Mouse (Mus musculus): Measurements from ENCODE around the gene Cdk11b. TPM values are rescaled to one million over a fixed set of nuclear protein-coding genes. Genes with fewer than 3 reads are reported as not detected.
"Not testable (repeated sequence)": the region's sequence is repeated elsewhere in the genome, so short reads cannot be mapped to it uniquely, and the experiment has no call there.

Cdk11b gene
- polyA plus RNA-seq, 1 experiment from 2014 or later: 57.2 TPM

GRCm38 (mm10) chr4:155669598-155670075, 45.0 kb downstream of the Cdk11b start:
- H3K4me2 ChIP-seq (ENCODE audit: low read length): peak overlapping the region; percentile 54
- WGBS: under 1% methylated on average over 8 of the region's 8 CpGs
- no peak overlapping the region for H3K27ac ChIP-seq (ENCODE audit: low read length)
- peak; percentile 52 for ATAC-seq
- no peak overlapping the region for H3K9ac ChIP-seq (ENCODE audit: low read depth, low read length)
- no peaks in the 10 kb centered on the region for H3K36me3 ChIP-seq (ENCODE audit: control insufficient read depth, insufficient read depth, low read length)
- H3K4me3 ChIP-seq (ENCODE audit: low read depth, low read length): peak overlapping the region; percentile 95
- H3K4me1 ChIP-seq (ENCODE audit: control insufficient read depth, insufficient read depth, low read length): peaks cover 16% of the 10 kb centered on the region
- H3K9me3 ChIP-seq (replicated peaks; ENCODE audit: control insufficient read depth, low read length, poor library complexity, severe bottlenecking): no peaks in the 10 kb centered on the region
- H3K27me3 ChIP-seq (ENCODE audit: control insufficient read depth, insufficient read depth, low read depth, low read length): no peaks in the 10 kb centered on the region

- H3K27ac ChIP-seq (ENCODE audit: low read length); H3K9me3 ChIP-seq (replicated peaks; ENCODE audit: control insufficient read depth, low read length, poor library complexity, severe bottlenecking); H3K27me3 ChIP-seq (ENCODE audit: control insufficient read depth, insufficient read depth, low read depth, low read length); H3K4me2 ChIP-seq (ENCODE audit: low read length); H3K36me3 ChIP-seq (ENCODE audit: control insufficient read depth, insufficient read depth, low read length); H3K9ac ChIP-seq (ENCODE audit: low read depth, low read length); H3K4me3 ChIP-seq (ENCODE audit: low read depth, low read length); ATAC-seq: not testable (repeated sequence)
- peaks cover 16% of the 10 kb centered on the region for H3K4me1 ChIP-seq (ENCODE audit: control insufficient read depth, insufficient read depth, low read length)
- 50% methylated on average over 4 of the region's 4 CpGs for WGBS
These were observed 45.6 kb downstream of the Cdk11b start for GRCm38 (mm10) chr4:155670236-155670635.

- 83% methylated on average over 2 of the region's 2 CpGs for WGBS
- no peak overlapping the region for H3K4me2 ChIP-seq (ENCODE audit: low read length)
- no peak overlapping the region for H3K4me3 ChIP-seq (ENCODE audit: low read depth, low read length)
- no peaks in the 10 kb centered on the region for H3K36me3 ChIP-seq (ENCODE audit: control insufficient read depth, insufficient read depth, low read length)
- no peaks in the 10 kb centered on the region for H3K27me3 ChIP-seq (ENCODE audit: control insufficient read depth, insufficient read depth, low read depth, low read length)
- ATAC-seq: no peak
- no peaks in the 10 kb centered on the region for H3K9me3 ChIP-seq (replicated peaks; ENCODE audit: control insufficient read depth, low read length, poor library complexity, severe bottlenecking)
- H3K27ac ChIP-seq (ENCODE audit: low read length): no peak overlapping the region
- H3K4me1 ChIP-seq (ENCODE audit: control insufficient read depth, insufficient read depth, low read length): peaks cover 11% of the 10 kb centered on the region
- no peak overlapping the region for H3K9ac ChIP-seq (ENCODE audit: low read depth, low read length)
These were observed 47.4 kb downstream of the Cdk11b start for GRCm38 (mm10) chr4:155672082-155672481.

DNA sequence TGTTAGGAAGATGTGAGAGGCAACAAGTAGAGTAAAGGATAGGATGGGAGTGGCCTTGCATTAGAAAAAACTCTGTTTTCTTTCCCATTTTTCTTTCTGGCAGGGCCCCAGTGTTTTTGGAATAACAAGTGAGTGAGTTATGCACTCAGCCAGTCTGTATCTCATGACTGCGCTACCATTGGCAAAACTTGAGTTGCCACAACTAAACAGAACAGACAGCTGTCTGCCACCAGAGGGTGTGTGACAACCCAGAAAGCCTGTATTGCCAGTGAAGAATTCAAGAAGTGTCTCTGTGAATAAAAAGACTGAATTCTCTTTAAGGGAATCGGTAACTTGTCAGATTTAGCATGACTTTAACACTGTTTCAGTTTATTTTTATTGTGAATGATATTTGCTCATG, 51.3 kb downstream of the Cdk11b start:
- no peaks in the 10 kb centered on the region for H3K36me3 ChIP-seq (ENCODE audit: control insufficient read depth, insufficient read depth, low read length)
- H3K4me3 ChIP-seq (ENCODE audit: low read depth, low read length): no peak overlapping the region
- H3K9me3 ChIP-seq (replicated peaks; ENCODE audit: control insufficient read depth, low read length, poor library complexity, severe bottlenecking): no peaks in the 10 kb centered on the region
- H3K27ac ChIP-seq (ENCODE audit: low read length): no peak overlapping the region
- H3K27me3 ChIP-seq (ENCODE audit: control insufficient read depth, insufficient read depth, low read depth, low read length): no peaks in the 10 kb centered on the region
- 83% methylated on average over 2 of the region's 2 CpGs for WGBS
- ATAC-seq: no peak
- no peak overlapping the region for H3K9ac ChIP-seq (ENCODE audit: low read depth, low read length)
- no peaks in the 10 kb centered on the region for H3K4me1 ChIP-seq (ENCODE audit: control insufficient read depth, insufficient read depth, low read length)
- no peak overlapping the region for H3K4me2 ChIP-seq (ENCODE audit: low read length)

GRCm38 (mm10) chr4:155683670-155684277, 59.1 kb downstream of the Cdk11b start:
- not testable (repeated sequence) for H3K27me3 ChIP-seq (ENCODE audit: control insufficient read depth, insufficient read depth, low read depth, low read length); H3K4me2 ChIP-seq (ENCODE audit: low read length); ATAC-seq; H3K9ac ChIP-seq (ENCODE audit: low read depth, low read length); H3K4me3 ChIP-seq (ENCODE audit: low read depth, low read length); H3K36me3 ChIP-seq (ENCODE audit: control insufficient read depth, insufficient read depth, low read length); H3K4me1 ChIP-seq (ENCODE audit: control insufficient read depth, insufficient read depth, low read length); H3K9me3 ChIP-seq (replicated peaks; ENCODE audit: control insufficient read depth, low read length, poor library complexity, severe bottlenecking); H3K27ac ChIP-seq (ENCODE audit: low read length)
- WGBS: 89% methylated on average over 15 of the region's 19 CpGs

GRCm38 (mm10) chr4:155687764-155688163, 63.1 kb downstream of the Cdk11b start:
- H3K4me3 ChIP-seq (ENCODE audit: low read depth, low read length); H3K9me3 ChIP-seq (replicated peaks; ENCODE audit: control insufficient read depth, low read length, poor library complexity, severe bottlenecking); ATAC-seq; H3K4me1 ChIP-seq (ENCODE audit: control insufficient read depth, insufficient read depth, low read length); H3K27me3 ChIP-seq (ENCODE audit: control insufficient read depth, insufficient read depth, low read depth, low read length); H3K4me2 ChIP-seq (ENCODE audit: low read length); H3K9ac ChIP-seq (ENCODE audit: low read depth, low read length); H3K27ac ChIP-seq (ENCODE audit: low read length); H3K36me3 ChIP-seq (ENCODE audit: control insufficient read depth, insufficient read depth, low read length): not testable (repeated sequence)
- 87% methylated on average over 4 of the region's 4 CpGs for WGBS

DNA sequence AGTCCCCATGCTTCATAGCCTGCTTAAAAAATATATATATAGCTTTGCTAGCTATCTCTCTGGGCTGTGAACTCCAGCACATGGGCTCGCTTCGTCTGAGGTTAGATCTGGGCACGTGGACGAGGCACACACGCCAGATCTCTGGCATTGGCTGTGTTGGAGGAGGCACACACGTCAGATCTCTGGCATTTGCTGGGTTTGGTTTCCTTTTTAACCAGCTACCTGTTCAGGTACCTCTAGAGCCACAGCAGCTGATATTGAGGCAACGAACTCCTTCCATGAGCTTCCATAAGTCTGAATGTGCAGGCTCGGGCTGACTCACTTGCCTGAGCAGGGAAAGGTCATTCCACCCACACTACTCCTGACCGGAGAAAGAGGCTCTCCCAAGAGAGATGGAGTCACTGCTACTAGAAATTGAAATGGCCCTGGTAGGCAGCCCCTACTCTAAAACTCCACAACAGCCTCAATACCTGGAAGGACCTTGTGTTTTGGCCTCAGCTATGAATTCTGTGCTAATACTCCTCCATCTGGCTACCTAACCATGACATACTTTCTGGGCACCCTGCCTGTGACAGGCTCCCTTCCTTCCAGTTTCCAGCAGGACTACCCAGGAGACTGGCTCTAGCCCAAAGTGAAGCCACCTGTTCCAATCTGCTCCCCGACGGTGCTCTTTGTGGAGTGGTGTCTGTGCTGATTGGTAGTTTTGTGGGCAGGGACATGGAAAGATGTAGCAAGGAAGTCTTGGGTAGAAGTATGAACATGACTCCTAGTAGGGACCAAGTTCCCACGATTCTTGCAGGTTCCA, 66.1 kb downstream of the Cdk11b start:
- peaks cover 11% of the 10 kb centered on the region for H3K4me1 ChIP-seq (ENCODE audit: control insufficient read depth, insufficient read depth, low read length)
- no peaks in the 10 kb centered on the region for H3K27me3 ChIP-seq (ENCODE audit: control insufficient read depth, insufficient read depth, low read depth, low read length)
- no peak overlapping the region for H3K4me2 ChIP-seq (ENCODE audit: low read length)
- H3K9ac ChIP-seq (ENCODE audit: low read depth, low read length): no peak overlapping the region
- no peak overlapping the region for H3K27ac ChIP-seq (ENCODE audit: low read length)
- no peaks in the 10 kb centered on the region for H3K9me3 ChIP-seq (replicated peaks; ENCODE audit: control insufficient read depth, low read length, poor library complexity, severe bottlenecking)
- no peaks in the 10 kb centered on the region for H3K36me3 ChIP-seq (ENCODE audit: control insufficient read depth, insufficient read depth, low read length)
- WGBS: 85% methylated on average over 12 of the region's 12 CpGs
- ATAC-seq: no peak
- H3K4me3 ChIP-seq (ENCODE audit: low read depth, low read length): no peak overlapping the region

GRCm38 (mm10) chr4:155692421-155692820, 67.8 kb downstream of the Cdk11b start:
- H3K36me3 ChIP-seq (ENCODE audit: control insufficient read depth, insufficient read depth, low read length): no peaks in the 10 kb centered on the region
- H3K4me3 ChIP-seq (ENCODE audit: low read depth, low read length): no peak overlapping the region
- H3K4me1 ChIP-seq (ENCODE audit: control insufficient read depth, insufficient read depth, low read length): peaks cover 22% of the 10 kb centered on the region
- H3K27ac ChIP-seq (ENCODE audit: low read length): no peak overlapping the region
- no peak overlapping the region for H3K4me2 ChIP-seq (ENCODE audit: low read length)
- no peaks in the 10 kb centered on the region for H3K27me3 ChIP-seq (ENCODE audit: control insufficient read depth, insufficient read depth, low read depth, low read length)
- no peak for ATAC-seq
- H3K9me3 ChIP-seq (replicated peaks; ENCODE audit: control insufficient read depth, low read length, poor library complexity, severe bottlenecking): no peaks in the 10 kb centered on the region
- H3K9ac ChIP-seq (ENCODE audit: low read depth, low read length): no peak overlapping the region
- over 99% methylated on average over 3 of the region's 3 CpGs for WGBS

- Histone ChIP-seq H3K4me2 (ENCODE audit: low read length) (peak within 1 kb of the TSS; percentile 74), H3K36me3 (ENCODE audit: control insufficient read depth, insufficient read depth, low read length) (no peaks in the 10 kb centered on the region), H3K27me3 (ENCODE audit: control insufficient read depth, insufficient read depth, low read depth, low read length) (no peaks in the 10 kb centered on the region), H3K9me3 (replicated peaks; ENCODE audit: control insufficient read depth, low read length, poor library complexity, severe bottlenecking) (no peaks in the 10 kb centered on the region), H3K4me1 (ENCODE audit: control insufficient read depth, insufficient read depth, low read length) (peaks cover 22% of the 10 kb centered on the region), H3K4me3 (ENCODE audit: low read depth, low read length) (peak within 1 kb of the TSS; percentile 71), H3K9ac (ENCODE audit: low read depth, low read length) (peak within 1 kb of the TSS; percentile 82), H3K27ac (ENCODE audit: low read length) (peak within 1 kb of the TSS; percentile 98)
- peak; percentile 92 for ATAC-seq
- under 1% methylated on average over 23 of the region's 47 CpGs for WGBS
These were observed 69.4 kb downstream of the Cdk11b start, which contains the start of gene Fndc10 for GRCm38 (mm10) chr4:155694111-155694481. Fndc10 (plus strand) TSS chr4:155694342.

Data from midbrain, embryonic 16.5 days (tissue).